Mouse (Mus musculus) liver, embryonic 14.5 days (tissue): ENCODE measurements around the gene Hoxa7.

Source experiments
- CTCF ChIP-seq: IDR thresholded peaks from 2 replicates; pipeline ENCODE4 v1.5.1; 2016; ENCODE audit warnings: antibody characterized with exemption, low read depth, control low read depth
- EP300 ChIP-seq: IDR thresholded peaks from 2 replicates; pipeline ENCODE4 v1.6.1; 2016; ENCODE audit warnings: antibody characterized with exemption, low read depth

DNA sequence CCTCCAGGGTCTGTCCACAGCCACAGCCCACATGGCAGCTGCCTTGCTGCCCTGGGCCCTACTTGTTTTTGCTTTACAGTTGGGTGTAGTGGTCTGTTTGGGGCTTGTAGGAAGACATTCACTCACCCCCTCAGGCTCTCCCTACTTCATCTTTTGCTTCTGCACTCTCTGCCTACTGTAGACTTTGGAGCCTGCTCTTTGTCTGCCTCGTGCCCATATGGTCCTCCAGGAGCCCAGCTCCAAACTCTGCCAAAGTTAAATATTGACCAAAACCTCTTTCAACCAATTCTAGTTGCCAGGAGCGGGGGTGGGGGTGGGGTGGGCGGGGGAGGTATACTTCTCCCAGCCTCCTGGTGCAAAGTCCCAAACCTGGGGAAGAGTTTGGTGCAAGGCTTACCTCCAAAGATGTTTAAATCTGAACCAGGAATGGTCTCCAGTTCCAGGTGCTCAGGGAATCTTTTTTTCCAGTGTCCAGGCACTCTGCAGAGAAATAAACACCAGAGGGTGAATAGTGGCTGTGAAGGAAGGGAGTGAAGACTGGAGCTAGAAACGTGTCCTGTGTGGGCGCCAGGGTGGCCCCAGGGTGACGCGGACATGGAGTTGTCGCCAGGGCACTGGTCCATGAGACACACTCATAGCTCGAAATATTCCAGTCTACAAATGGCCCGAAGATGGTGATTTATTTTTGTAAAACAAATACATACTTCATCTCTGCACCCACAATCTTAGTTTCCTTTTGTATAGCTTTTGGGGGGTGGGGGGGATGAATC is 38.2 kb downstream of the Hoxa7 start:
- TF ChIP-seq CTCF, result no peak
- no peak for TF ChIP-seq EP300
